Comparison of ENCODE assay signal across 11 mouse cellular contexts in genomic region chr10:12823437-12824219, GRCm38 (mm10). TPM values are rescaled to one million over a fixed set of nuclear protein-coding genes. Genes with fewer than 3 reads are reported as not detected.
DNase-seq lines count a peak whose midpoint lies in the region; ATAC-seq and TF ChIP-seq lines count a peak whose summit lies in the region.
"Had no signal": no experiment of that assay in that cellular context is flagged by ENCODE, and none has a peak within 500 bp of the region (broad histone marks: within the 10 kb centered on the region; RNA-seq: fewer than 3 reads in every experiment).

No protein-coding gene starts in this region.

- H3K9me3 ChIP-seq in midbrain, embryonic 16.5 days (replicated peaks; ENCODE audit: control insufficient read depth, low read length, poor library complexity, severe bottlenecking): no peaks in the 10 kb centered on the region
- no peaks in the 10 kb centered on the region for H3K9me3 ChIP-seq in midbrain, embryonic 13.5 days
- H3K9me3 ChIP-seq: heart, embryonic 12.5 days; limb, embryonic 15.5 days had no signal

- no peak overlapping the region for H3K4me2 ChIP-seq in midbrain, embryonic 16.5 days (ENCODE audit: low read length)
- H3K4me2 ChIP-seq in midbrain, embryonic 13.5 days (replicated peaks): no peak overlapping the region
- H3K4me2 ChIP-seq: heart, embryonic 12.5 days; limb, embryonic 15.5 days had no signal

- no peak overlapping the region for H3K27ac ChIP-seq in midbrain, embryonic 16.5 days (ENCODE audit: low read length)
- no peak overlapping the region for H3K27ac ChIP-seq in midbrain, embryonic 13.5 days
- H3K27ac ChIP-seq in left cerebral cortex, adult 2 months: no peak overlapping the region
- H3K27ac ChIP-seq: kidney, postnatal 0 days; limb, embryonic 15.5 days had no signal

- no peak overlapping the region for H3K9ac ChIP-seq in midbrain, embryonic 16.5 days (ENCODE audit: low read depth, low read length)
- H3K9ac ChIP-seq in midbrain, embryonic 13.5 days (replicated peaks): no peak overlapping the region
- H3K9ac ChIP-seq: heart, embryonic 12.5 days; limb, embryonic 15.5 days had no signal

- no peaks in the 10 kb centered on the region for H3K36me3 ChIP-seq in midbrain, embryonic 16.5 days (ENCODE audit: control insufficient read depth, insufficient read depth, low read length)
- no peaks in the 10 kb centered on the region for H3K36me3 ChIP-seq in midbrain, embryonic 13.5 days
- H3K36me3 ChIP-seq: heart, embryonic 12.5 days; limb, embryonic 15.5 days had no signal

- no peaks in the 10 kb centered on the region for H3K27me3 ChIP-seq in midbrain, embryonic 16.5 days (ENCODE audit: control insufficient read depth, insufficient read depth, low read depth, low read length)
- no peaks in the 10 kb centered on the region for H3K27me3 ChIP-seq in midbrain, embryonic 13.5 days
- H3K27me3 ChIP-seq: heart, embryonic 12.5 days; limb, embryonic 15.5 days had no signal

- peak; percentile 50 for DNase-seq in gastrocnemius, postnatal 25 days
- peak; percentile 61 for DNase-seq in lung, postnatal 25 days (ENCODE audit: low spot score)
- peak; percentile 62 to 63 for DNase-seq in thymus, postnatal 36 days
- no peak for DNase-seq in cerebellum, adult 9-11 months
- DNase-seq in left cerebral cortex, adult 2 months (ENCODE audit: extremely low spot score in 1 of 2, low spot score in 2 of 2): no peak
- DNase-seq in ovary, postnatal 14 days (ENCODE audit: low spot score): no peak

- ATAC-seq in midbrain, embryonic 16.5 days: 0 out of 2 replicates have a peak, but pooled peaks have one; percentile 42
- no peak for ATAC-seq in midbrain, embryonic 13.5 days

- TF ChIP-seq CTCF in left cerebral cortex, adult 2 months (IDR thresholded peaks at IDR 0.05): no peak

- intact Hi-C loops in left cerebral cortex, adult 2 months (cut with DNase I): no loop called here

- H3K4me3 ChIP-seq in midbrain, embryonic 16.5 days (ENCODE audit: low read depth, low read length): no peak overlapping the region
- H3K4me3 ChIP-seq in midbrain, embryonic 13.5 days (replicated peaks): no peak overlapping the region
- H3K4me3 ChIP-seq in left cerebral cortex, adult 2 months: no peak overlapping the region
- H3K4me3 ChIP-seq: heart, embryonic 12.5 days; limb, embryonic 15.5 days had no signal

- 92% methylated on average over 15 of the region's 15 CpGs for WGBS in midbrain, embryonic 16.5 days
- 94% methylated on average over 15 of the region's 15 CpGs for WGBS in midbrain, embryonic 13.5 days

- H3K4me1 ChIP-seq in midbrain, embryonic 16.5 days (ENCODE audit: control insufficient read depth, insufficient read depth, low read length): no peaks in the 10 kb centered on the region
- no peaks in the 10 kb centered on the region for H3K4me1 ChIP-seq in midbrain, embryonic 13.5 days (replicated peaks)

RNA-seq across cellular contexts. Expression of gene Utrn, which starts 45.5 kb away (rescaled TPM):
- 17.6 and 18.9 TPM in 2 replicates for polyA plus RNA-seq in midbrain, embryonic 16.5 days (2015; fragmentation: Nextera tagmentation; extraction: Ambion mirVana)
- polyA plus RNA-seq in midbrain, embryonic 13.5 days (2015; fragmentation: Nextera tagmentation; extraction: Ambion mirVana): 21.9 and 23.6 TPM in 2 replicates
- 10 to 100 TPM; 29.6 to 39.0 TPM for total RNA-seq in gastrocnemius, postnatal 25 days (2021)
- 10 to 100 TPM; 65.4 to 69.3 TPM for total RNA-seq in left cerebral cortex, adult 2 months (2021)

Comparison
In these comparisons a context has a peak if more than half of its experiments do, and no peak if none do; other contexts are left out.
1. DNase-seq: peak in gastrocnemius, postnatal 25 days (single experiment), lung, postnatal 25 days (single experiment) and thymus, postnatal 36 days (2 of 2); none in cerebellum, adult 9-11 months (single experiment), left cerebral cortex, adult 2 months (0 of 2) and ovary, postnatal 14 days (single experiment).